Mouse (Mus musculus) CH12.LX (cell line): ENCODE measurements around the gene Il20rb.

ENCODE experiments used
- CHD1 ChIP-seq: IDR thresholded peaks from 2 replicates; pipeline ENCODE4 v1.6.1; 2012; ENCODE audit warnings: low read depth, low read length, improper control_type of control experiment, inconsistent platforms
- CTCF ChIP-seq, 2 experiments: IDR thresholded peaks in 1 of 2; conservative IDR thresholded peaks in 1 of 2; 2 replicates each; pipeline ENCODE4 v1.5.1; 2011 to 2012; ENCODE audit warnings: low read depth in 2 of 2, low read length in 2 of 2, improper control_type of control experiment in 1 of 2, inconsistent platforms in 1 of 2, mild to moderate bottlenecking in 1 of 2, moderate library complexity in 1 of 2
- GABPA ChIP-seq: IDR thresholded peaks from 2 replicates; pipeline ENCODE4 v1.6.1; 2012; ENCODE audit warnings: low read depth, low read length, improper control_type of control experiment, inconsistent platforms; ENCODE audit not compliant: insufficient replicate concordance
- MAX ChIP-seq: IDR thresholded peaks from 2 replicates; pipeline ENCODE4 v1.6.1; 2011; ENCODE audit warnings: low read length, improper control_type of control experiment
- MAZ ChIP-seq: IDR thresholded peaks from 2 replicates; pipeline ENCODE4 v1.6.1; 2012; ENCODE audit warnings: low read depth, mild to moderate bottlenecking, inconsistent platforms, low read length, improper control_type of control experiment, moderate library complexity
- POLR2A ChIP-seq: IDR thresholded peaks from 2 replicates; pipeline ENCODE4 v1.6.1; 2011; ENCODE audit warnings: low read depth, mild to moderate bottlenecking, improper control_type of control experiment, low read length
- TCF12 ChIP-seq: IDR thresholded peaks from 2 replicates; pipeline ENCODE4 v1.6.1; 2014; ENCODE audit warnings: low read depth, mild to moderate bottlenecking, inconsistent platforms, low read length, improper control_type of control experiment

- TF ChIP-seq POLR2A (no peak), MAZ (no peak), GABPA (no peak), CTCF (conservative IDR thresholded peaks at IDR 0.05 in 1 of 2, IDR thresholded peaks at IDR 0.05 in 1 of 2; ENCODE audit: low read depth in 2 of 2, low read length in 2 of 2) (no peak), CHD1 (no peak), MAX (no peak), TCF12 (no peak)
Observed at GRCm38 (mm10) chr9:100472931-100473330, 13.7 kb downstream of the Il20rb start.
